Mouse (Mus musculus) embryonic fibroblast, embryonic 13.5 days (primary cell): ENCODE results near the gene Fbxo21. TPM values are rescaled to one million over a fixed set of nuclear protein-coding genes. Genes with fewer than 3 reads are reported as not detected.

Experiments used
- H3K27ac ChIP-seq: 2 replicates; pipeline ENCODE4 v1.5.1; 2012; ENCODE audit warnings: low read length, control low read depth, inconsistent platforms; ENCODE audit not compliant: insufficient read depth
- H3K4me1 ChIP-seq: 2 replicates; pipeline ENCODE4 v1.6.1; 2011; ENCODE audit warnings: low read length; ENCODE audit not compliant: control insufficient read depth, insufficient read depth
- H3K4me3 ChIP-seq: 2 replicates; pipeline ENCODE4 v1.5.1; 2011; ENCODE audit warnings: mild to moderate bottlenecking, control low read depth, low read length; ENCODE audit not compliant: insufficient read depth
- CTCF ChIP-seq: IDR thresholded peaks from 2 replicates; pipeline ENCODE4 v1.5.1; 2011; ENCODE audit warnings: mild to moderate bottlenecking, control low read depth, low read length, moderate library complexity, borderline replicate concordance; ENCODE audit not compliant: insufficient read depth
- POLR2A ChIP-seq: IDR thresholded peaks from 2 replicates; pipeline ENCODE4 v1.6.1; 2011; ENCODE audit warnings: low read depth, mild to moderate bottlenecking, control low read depth, low read length, moderate library complexity
- polyA plus RNA-seq: library from polyadenylated mRNA; stranded (reverse); fragments of >200 nt; gene quantifications from 2 replicates; pipeline ENCODE4 v1.2.4, GENCODE M21; 2011; ENCODE audit warnings: low read depth; ENCODE audit not compliant: missing spikeins, insufficient read length

Gene Fbxo21
- polyA plus RNA-seq, 1 experiment = 39.0 TPM

DNA sequence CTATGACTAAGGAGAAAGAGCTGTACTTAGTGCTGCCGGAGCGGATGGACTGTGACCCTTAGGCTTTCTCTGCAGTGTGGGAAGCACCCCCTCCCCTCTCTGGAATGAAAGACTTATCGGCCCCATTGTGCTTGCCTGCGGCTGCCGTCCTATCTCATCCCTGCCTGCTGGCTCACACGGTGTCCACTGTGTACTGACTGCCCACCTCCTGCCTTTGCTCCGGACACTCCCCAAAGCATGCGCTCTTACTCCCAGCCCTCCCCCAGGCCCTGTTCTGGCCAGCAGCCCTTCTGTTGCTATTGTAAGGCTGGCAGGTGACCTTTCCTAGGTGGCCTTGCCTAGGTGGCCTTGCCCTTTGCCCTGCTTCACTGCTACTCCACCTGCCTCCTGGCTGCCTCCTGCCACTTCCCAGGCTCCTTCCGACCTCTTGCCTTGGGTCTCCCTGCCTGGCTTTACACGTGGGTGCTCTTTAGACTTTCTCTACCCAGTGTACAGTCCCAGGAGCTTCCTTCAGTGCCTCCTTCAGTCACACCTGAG, 21.0 kb downstream of the Fbxo21 start:
- no peak overlapping the region for H3K27ac ChIP-seq
- H3K4me1 ChIP-seq = no peaks in the 10 kb centered on the region
- TF ChIP-seq POLR2A (no peak), CTCF (no peak)
- no peak overlapping the region for H3K4me3 ChIP-seq

- TF ChIP-seq POLR2A (no peak), CTCF (no peak)
- Histone ChIP-seq H3K27ac (no peak overlapping the region), H3K4me1 (no peaks in the 10 kb centered on the region), H3K4me3 (no peak overlapping the region)
These were observed 22.5 kb downstream of the Fbxo21 start for GRCm38 (mm10) chr5:117999061-117999460.

- Histone ChIP-seq H3K27ac (no peak overlapping the region), H3K4me1 (no peaks in the 10 kb centered on the region), H3K4me3 (no peak overlapping the region)
- TF ChIP-seq CTCF = no peak
- no peak for TF ChIP-seq POLR2A
These were observed 23.1 kb downstream of the Fbxo21 start for GRCm38 (mm10) chr5:117999584-117999983.

- TF ChIP-seq CTCF = peak; percentile 80
- no peak for TF ChIP-seq POLR2A
- Histone ChIP-seq H3K27ac (no peak overlapping the region), H3K4me1 (no peaks in the 10 kb centered on the region), H3K4me3 (no peak overlapping the region)
These were observed 25.5 kb downstream of the Fbxo21 start for GRCm38 (mm10) chr5:118002059-118002458.

DNA sequence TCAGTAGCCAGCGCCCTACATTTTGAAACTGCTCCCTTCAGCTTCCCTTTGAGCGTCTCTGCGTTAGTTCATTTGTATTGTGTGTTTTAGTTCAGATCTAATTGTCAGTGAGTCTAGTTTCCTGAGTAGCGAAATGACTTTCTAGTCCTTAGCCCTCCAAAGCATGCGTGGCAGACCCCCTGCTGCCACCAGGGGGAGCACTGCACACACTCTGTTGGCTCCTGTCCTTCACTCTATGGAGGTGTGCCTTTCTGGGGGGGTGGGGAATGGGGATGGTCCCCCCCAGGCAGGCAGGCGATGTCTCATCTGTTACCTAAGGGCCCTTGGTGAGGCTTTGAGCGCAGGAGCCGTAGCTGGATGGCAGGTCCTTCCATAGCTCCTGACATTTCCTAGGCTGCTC, 28.1 kb downstream of the Fbxo21 start:
- TF ChIP-seq POLR2A (no peak), CTCF (peak; percentile 93)
- H3K27ac ChIP-seq = no peak overlapping the region
- no peaks in the 10 kb centered on the region for H3K4me1 ChIP-seq
- H3K4me3 ChIP-seq = no peak overlapping the region

DNA sequence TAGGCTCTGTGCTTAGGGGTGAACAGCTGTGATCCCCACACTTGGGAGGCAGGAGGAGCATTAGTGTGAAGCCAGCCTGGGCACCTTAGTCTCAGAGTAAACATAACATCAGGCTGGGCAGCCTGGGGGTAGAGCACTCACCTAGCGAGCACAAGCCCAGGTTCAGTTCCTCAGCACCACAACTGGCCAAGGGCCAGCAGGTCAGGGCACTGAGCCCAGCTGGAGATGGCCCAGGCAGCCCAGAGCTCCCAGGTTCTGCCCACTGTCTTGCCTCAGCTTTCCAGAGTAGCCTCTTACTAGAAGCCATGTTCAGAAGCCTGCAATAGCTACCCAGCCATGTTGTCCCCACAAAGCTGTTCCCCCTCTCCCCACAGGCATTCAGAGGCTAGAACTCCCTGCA, 29.2 kb downstream of the Fbxo21 start:
- Histone ChIP-seq H3K4me3 (no peak overlapping the region), H3K4me1 (no peaks in the 10 kb centered on the region), H3K27ac (no peak overlapping the region)
- TF ChIP-seq POLR2A (no peak), CTCF (no peak)

DNA sequence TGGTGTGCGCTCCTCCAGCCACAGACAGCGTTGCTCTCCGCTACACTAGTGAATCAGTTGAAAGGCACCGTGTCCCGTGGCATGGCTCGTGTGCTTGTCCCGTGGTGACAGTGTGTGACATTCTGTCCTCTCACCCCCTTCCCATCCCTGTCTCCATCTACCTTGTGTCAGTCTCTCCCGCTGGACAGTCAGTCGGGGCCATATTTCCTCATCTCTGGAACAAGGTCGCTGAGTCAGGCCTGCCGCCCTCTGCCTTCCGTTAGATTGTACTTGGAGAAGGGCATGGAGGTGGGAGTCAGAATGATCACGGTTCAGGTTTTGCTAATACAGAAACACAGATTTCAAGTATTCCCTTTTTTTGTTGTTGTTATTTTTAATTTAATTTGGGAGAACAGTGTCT, 31.8 kb downstream of the Fbxo21 start:
- no peak overlapping the region for H3K4me3 ChIP-seq
- TF ChIP-seq POLR2A (no peak), CTCF (no peak)
- no peak overlapping the region for H3K27ac ChIP-seq
- H3K4me1 ChIP-seq = no peaks in the 10 kb centered on the region

- Histone ChIP-seq H3K27ac (no peak overlapping the region), H3K4me1 (no peaks in the 10 kb centered on the region), H3K4me3 (no peak overlapping the region)
- no peak for TF ChIP-seq CTCF
- no peak for TF ChIP-seq POLR2A
These were observed 34.3 kb downstream of the Fbxo21 start for GRCm38 (mm10) chr5:118010872-118011271.

DNA sequence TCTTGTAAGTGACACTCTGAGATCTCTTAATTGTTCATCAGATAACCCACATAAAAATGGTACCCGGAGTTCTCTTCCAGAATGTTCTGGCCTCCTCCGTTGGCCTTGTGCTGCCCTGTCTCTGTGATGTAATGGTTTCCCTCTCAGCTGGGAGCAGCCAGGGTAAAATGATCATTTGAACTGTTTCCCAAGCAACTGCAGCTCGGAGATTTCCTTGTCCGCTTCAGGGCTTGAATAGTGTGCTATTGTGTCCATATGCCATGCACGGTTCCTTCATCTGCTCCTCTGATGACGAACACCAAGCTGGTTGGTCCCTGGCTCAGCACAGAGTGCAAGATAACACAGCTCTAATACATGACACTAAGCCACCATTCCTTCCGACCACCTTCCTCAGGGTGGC, 35.3 kb downstream of the Fbxo21 start:
- no peaks in the 10 kb centered on the region for H3K4me1 ChIP-seq
- TF ChIP-seq CTCF (no peak), POLR2A (no peak)
- no peak overlapping the region for H3K4me3 ChIP-seq
- H3K27ac ChIP-seq = no peak overlapping the region

- Histone ChIP-seq H3K4me3 (no peak overlapping the region), H3K27ac (no peak overlapping the region), H3K4me1 (no peaks in the 10 kb centered on the region)
- TF ChIP-seq CTCF (no peak), POLR2A (no peak)
These were observed 38.5 kb downstream of the Fbxo21 start for GRCm38 (mm10) chr5:118015028-118015427.

DNA sequence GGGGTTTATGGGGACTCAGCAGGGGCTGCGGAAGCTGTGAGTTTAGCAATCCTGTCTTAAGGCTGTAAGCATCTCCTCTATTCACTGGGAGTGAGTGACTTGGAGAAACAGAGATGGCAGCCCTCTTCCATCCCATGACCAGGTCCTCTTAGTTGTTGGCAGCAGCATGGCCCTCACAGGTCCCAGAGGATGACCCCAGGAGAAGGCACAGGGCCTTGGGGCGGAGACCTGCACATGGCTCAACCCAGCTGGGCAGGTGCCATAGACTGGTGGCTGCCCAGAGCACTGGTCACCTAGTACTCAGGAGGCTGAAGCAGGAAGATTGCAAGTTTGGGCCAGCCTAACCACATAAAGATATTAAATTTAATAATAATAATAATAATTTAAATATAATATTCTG, 39.1 kb downstream of the Fbxo21 start:
- TF ChIP-seq CTCF = no peak
- TF ChIP-seq POLR2A = no peak
- Histone ChIP-seq H3K4me3 (no peak overlapping the region), H3K27ac (no peak overlapping the region), H3K4me1 (no peaks in the 10 kb centered on the region)
